Mouse (Mus musculus): ENCODE results near the gene Cd5.

The Cd5 gene

DNA sequence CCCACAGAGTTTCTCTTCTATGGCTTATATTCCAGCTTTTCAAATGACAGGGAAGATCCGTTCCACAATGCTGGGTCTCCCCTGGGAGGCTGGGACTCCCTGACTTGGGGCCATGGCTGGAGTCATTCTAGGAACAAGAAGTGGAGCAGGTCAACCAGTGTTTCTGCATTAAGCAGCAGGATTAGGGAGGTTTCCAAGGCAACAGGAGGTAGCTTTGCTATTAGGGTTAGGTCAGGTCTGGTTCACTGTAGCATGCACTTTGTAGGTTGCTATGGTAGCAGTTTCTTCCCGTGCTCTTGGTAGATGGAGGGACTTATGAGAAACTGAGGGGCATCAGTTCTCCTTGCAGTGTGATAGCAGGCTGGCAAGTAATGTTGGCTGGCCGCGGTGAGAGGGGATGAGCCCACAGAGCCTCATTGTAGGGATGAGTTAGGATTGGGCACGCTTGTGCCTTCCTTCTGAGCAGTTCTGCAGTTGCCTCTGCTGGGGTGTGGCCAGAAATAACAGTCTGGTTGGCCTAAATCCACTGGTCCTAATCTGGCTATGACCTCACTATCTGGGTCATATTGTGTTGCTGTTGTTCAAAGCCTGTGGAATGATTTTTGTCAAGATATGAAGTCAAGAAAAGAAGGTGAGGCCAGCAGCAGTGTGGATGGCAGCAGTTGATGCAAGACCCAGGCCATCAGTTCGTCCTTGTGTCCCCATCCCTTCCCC is 37.6 kb downstream of the Cd5 start:
- DNase-seq (ENCODE audit: low read depth), result no peak

DNA sequence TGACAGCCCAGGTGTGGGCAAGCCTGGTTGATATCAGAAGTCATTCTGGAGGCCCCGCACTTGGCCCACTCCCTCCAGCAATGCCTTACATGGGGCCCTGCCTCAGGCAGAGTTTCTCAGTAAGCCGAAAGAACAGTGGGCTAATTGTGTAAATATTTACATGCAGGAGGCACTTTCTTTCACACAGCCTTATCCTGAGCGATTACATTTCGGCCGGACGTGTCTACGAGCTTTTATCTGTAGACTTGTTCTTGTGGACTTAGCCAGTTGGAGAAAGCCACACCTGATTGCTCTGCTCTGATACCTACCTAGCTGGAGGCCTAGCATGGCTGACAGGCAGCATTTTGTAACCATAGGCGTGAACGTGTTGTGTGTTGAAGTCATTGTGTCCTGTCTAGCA is 39.0 kb downstream of the Cd5 start:
- no peak for DNase-seq (ENCODE audit: low read depth)

DNA sequence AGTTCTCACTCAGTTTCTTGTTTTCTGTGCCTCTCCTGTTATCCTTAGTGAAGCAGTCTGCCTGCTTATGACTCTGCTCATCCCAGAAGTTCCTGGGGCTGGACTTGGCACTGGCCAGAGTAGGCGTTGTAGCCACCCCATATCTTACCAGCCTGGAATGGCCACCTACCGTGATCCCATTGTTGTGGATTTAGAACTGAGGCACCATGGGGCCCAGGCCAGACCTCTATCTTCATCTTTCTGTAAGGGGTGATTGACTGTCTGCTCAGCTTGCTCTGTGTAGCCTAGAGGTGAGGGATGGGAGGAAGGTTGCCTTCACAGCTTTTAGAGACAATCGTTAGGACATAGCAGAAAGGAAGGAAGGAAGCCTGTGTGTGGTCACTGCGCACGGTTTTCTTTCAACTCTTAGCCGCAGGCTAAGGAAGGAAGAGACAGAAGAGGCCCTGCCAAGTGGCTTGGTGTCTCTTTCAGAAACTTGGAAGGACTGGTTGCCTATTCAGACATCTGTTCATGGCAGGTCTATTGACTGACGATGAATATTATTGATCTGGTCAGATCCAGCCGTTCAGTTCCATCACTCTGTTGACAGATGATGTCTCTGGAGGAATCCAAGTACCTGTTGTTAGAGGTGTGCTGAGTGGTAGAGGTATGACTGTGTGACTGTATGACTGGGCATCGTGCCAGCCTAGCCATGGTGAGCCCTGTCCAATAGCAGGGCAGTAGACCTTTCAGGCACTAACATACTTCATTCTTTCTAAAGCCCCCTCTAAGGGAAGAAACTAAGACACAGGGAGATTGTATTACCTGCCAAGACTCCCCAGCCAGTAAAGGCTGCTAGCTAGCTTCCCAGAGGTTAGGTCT is 40.4 kb downstream of the Cd5 start:
- peak; percentile 60 for DNase-seq (ENCODE audit: low read depth)

DNA sequence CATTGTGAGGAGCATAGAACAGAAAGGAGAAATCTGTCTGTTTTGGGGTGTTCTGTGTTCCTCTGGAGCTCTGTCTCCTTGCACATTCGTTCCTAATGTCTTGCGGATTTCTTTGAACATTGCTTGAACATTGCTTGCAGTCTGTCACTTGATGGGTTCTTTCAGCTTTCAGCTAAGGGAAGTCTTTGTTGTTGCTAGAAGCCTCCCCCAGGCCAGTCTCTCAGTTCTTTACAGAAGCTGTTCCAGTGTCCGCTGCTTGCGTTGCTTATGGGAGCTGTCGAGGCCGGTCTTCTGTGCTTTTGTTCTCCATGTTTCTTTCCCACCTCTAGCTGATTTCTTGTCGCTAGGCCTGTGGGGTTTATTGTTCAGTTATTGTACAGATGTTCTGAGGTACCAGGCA is 43.0 kb downstream of the Cd5 start:
- DNase-seq (ENCODE audit: low read depth), result peak; percentile 65

DNA sequence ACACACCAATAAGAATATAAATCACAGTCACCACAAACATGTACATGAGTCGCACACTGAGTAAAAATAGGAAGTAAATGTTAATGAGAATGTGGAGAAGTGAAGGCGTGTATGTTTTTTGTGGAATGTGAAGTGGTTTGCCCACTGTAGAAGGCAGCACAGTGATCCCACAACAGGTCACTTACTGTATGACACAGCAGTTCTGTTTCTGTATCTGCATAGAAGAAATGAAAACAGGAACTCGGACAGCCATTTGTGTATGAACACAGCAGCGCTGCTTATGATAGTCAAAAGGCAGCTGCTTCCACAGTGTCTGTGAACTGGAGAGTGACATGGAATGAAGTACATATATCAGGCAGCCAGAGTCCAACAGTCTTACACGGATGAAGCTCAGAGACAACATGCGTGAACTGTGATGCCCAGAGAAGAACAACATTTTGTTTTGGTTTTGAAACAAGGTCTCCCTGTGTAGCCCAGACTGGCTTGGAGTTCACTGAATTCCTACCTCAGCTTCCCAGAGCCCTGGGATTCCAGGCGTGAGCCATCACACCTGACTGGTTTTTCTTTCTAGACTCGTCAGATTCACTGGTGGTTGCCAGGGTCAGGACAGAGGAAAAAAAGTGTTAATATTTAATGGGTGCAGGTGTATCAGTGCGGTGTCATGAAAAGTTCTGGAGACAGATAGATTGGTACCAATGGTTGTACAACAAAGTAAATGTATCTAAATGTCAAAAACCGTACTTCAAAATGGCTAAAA is 44.7 kb downstream of the Cd5 start:
- DNase-seq (ENCODE audit: low read depth), result no peak

DNA sequence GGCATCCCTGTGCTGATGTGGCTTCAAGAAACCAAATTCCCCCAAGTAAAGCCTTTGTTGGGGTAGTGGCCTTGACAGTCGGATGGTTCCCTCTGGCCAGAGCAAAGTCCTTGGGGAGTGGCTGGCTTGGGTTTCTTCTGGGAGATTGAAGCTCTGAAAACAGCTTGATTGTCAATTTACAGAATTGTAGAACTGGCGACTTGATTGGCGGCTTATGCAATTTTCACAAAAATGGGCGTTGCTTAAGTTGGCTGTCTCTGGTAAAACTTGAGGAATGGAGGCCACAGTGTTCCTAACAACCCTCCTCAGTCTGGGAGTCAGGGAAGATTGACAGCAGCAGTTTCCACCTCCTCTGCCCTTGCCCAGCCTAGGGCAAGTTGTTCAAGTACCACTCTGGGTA is 46.4 kb downstream of the Cd5 start:
- no peak for DNase-seq (ENCODE audit: low read depth)

DNA sequence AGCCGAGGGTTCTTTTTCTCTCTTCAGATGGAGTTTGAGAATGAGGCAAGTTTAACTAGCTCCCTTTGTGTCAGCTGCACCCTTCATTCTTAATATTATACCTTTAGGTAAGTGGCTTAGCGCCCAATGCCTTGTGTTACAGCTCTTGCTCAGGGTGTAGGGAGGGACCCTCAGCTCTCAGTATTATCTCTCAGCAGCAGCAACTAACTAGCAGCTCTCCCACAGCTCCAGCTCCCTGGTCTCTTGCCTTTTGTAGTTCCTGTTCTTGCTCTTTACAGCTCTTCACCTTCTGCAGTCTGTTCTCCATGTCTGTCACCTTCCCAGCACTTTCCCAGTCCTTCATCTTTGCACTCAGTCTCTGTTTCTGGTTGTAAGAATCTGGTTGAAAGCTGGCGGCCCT is 47.1 kb downstream of the Cd5 start:
- no peak for DNase-seq (ENCODE audit: low read depth)

DNA sequence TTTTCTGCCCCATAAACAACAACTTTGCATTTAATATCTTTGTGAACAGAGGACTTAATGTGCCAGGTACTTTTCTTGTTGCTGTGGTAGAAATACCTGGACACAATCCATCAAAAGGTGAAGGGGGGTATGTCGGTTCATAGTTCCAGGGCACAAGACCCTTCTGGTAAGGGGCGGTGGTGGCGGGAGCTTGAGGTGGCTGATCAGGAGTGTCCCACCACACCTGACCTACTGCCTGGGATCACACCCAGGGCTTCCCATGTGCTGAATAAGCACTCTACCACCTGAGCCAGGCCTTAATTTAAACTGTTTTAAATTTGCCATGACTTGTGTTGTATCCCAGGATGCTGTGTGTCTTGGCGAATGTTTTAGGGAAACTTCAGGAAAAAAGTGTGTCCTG is 47.7 kb downstream of the Cd5 start:
- no peak for DNase-seq (ENCODE audit: low read depth)

DNA sequence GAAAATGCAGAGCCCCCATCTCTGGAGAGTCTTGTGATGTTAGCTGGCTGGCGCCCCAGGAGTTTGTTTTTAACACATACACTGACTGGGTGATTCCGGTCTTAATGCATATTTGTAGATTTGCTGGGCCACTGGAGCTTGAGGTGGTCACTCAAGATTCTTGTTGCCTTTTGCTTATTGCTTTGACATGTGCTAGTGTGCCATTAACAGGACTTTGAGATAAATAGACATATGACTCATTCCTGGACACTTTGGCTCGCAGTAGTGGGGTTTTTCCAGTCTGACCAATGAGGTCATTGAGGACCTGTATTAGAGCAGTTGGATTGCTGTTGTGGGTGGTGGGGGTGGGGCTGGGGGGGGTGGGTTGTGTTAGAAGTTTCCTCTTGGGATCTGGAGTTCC is 48.5 kb downstream of the Cd5 start:
- no peak for DNase-seq (ENCODE audit: low read depth)

DNA sequence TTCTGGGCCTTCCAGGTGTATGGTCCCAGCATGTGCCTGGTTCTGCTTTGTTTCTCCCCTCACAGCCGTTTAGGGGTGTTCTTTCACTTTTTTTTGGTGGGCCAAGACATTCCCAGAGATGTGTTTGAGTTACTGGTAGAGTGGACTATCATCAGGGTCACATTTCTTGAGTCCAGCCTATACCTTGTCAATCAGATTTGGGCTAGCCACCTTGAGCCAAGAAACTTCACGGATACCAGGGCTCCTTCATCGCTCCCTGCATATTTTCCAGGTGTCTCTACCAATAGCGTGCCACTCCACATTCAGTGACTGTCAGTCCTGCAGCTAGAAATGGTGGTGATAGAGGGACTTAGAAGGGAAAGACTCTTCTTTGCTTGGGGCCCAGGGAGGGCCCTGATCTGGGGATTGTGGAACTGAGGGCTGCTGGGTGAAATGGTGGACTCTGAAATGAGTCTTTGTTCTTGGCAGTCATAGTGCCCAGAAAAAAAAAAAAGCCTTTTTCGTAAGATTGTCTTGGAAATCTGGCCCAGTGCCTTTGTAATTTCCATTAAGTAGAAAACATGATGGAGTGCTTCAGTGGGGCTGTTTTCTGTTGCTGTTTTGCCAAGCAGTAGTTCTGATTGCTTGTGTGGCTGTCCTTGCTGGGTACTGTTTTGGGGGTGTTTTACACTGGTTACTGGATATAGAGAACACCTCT is 49.2 kb downstream of the Cd5 start:
- no peak for DNase-seq (ENCODE audit: low read depth)

DNA sequence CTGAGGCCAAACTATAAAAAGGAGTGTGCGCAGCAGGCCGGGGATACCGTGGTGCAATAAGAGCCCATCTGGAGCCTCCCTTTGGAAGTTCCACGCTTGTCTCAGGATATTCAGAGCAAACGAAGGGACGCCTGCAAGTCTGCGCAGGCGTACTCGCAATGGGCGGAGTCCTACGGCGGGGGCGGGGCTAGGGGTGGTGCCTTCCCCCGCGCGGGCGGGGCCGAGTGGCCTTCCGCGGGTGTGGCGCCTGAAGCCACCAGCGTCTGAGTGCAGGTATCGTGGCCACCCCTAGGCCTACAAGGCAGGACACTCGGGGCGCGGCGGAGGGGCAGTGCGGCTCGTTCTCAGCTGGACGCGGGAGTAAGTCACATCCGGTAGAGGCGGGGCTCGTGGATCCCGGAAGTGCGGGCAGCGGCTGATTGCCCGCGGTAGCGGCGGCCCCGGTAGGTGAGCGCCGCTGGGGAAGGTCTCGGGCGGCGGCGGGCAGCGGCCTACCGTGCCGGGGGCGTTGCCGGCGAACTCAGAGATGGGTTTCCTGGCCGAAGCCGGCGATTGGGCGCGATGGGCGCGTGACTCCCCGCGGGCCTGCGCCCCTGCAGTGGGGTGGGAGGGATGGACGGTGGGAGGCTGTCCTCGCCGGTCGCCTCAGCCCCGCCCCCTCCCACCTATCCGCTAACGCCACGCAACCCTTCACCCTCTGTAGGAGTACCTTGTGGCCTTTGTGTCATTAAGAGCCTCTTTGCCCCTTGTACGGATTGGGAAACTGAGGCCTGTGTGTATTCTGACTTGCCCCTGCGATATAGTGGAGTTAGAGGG is 50.1 kb downstream of the Cd5 start, which contains the start of gene Vps37c:
Gene Vps37c, plus strand, starts transcription at position 199 of the 816 bp plus-strand sequence.
- DNase-seq (ENCODE audit: low read depth), result peak; percentile 94

DNA sequence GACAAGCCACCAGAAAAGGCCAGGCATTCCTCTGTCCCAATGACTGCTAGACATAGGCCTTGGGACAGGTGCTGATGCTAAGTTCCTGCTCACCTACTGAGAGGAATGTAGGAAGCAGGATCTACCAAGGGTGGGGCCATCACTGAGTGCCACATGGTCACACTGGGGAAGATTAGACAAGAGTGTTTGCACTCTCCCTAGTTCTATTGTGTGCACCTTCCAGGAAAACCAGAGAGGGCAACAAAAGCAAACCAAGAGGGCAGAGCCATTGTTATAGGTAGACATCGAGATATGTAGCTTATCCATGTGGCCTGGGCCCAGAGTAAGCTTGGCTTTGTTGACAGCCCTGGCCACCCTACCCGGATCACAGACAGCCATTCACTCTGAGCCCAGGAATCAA is 53.1 kb downstream of the Cd5 start:
- no peak for DNase-seq (ENCODE audit: low read depth)

DNA sequence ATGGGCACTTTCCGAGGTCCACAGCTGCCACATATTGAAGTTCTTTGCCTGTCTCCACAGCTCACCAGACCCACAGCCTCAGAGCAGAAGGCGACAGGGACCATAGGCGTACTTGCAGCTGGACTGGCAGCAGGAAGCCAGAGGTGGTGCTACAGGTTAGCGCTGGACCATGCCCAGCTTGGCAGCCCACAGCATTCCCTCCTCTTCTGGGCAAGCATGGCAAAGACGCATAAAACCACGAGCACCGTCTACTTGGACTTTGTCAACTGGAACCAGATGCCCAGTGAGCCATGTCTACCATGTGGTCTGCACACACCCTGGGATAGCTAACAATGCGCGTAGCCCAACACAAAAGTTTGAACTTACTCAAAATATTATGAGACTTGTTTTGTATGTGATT is 53.7 kb downstream of the Cd5 start:
- no peak for DNase-seq (ENCODE audit: low read depth)

DNA sequence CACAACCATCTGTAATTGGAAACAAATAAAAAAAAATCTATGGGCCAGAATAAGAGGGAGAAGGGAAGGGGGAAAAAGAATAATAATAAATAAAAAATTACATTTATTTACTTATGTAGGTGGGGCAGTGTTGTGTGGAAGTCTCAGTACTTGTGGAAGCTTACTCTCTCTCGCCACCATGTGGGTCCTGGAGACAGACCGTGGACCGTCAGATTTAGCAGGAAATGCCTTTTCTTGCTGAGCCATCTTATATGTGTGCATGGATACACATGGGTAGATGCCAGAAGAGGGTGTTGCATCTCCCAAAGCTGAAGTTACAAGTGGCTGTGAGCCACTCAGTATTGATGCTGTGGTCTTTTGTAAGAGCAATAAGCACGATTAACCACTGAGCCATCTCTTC is 57.2 kb downstream of the Cd5 start:
- DNase-seq (ENCODE audit: low read depth), result no peak

DNA sequence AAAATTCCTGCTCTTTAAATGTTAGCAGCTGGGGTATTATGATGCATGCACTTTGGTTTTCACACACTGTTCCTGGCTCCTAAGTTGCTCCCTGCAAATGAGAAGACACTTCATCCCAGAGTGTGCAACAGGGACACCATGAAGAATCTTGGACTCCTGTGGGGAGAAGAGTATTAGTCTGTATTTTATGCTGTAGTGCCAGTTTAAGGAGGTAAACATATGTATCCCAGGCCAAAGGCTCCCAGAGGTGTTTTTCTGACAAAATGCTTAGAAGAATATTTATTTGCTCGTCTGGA is 60.1 kb downstream of the Cd5 start:
- no peak for DNase-seq (ENCODE audit: low read depth)

DNA sequence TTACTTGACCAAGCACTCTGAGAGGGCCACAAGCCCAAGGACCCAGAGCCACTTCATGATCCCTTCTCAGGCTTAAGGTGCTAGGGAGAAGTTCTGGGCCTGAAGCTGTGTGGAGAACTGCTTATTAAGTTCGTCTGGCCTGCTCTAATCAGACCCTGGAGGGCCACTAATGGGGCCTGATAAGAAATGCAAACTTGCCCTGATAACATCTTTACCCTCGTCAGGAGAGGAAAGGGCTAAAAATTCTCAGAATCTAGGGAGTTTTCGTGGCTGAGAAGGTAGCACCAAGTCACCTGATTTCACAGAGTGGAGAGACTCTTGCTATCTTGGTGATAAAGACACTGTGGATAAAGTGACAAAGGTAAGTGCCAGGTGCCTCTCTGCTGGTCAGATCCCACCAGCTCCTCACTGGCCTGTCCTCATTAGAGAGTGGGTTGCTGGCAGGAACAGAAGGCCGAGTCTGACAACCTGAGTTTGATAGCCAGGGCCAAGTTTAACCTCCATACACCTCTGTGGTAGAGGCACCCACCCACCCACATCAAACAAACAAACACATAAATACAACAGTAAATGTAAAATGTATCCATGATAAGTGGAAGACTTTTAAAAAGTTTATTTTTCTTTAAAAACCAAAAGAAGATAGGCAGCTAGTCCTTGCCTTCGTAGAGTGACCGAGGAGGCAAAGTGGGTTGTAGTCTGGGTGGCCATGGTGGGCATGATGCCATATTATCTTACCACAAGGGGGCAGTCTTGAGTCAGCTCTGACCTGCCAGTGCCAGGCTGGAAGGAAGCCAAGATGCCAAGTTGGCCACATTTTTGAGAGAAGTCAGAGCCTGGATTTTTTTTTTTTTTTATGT is 60.7 kb downstream of the Cd5 start, which contains the start of gene Pga5:
Gene Pga5, minus strand, starts transcription at position 157 of the 857 bp plus-strand sequence.
- DNase-seq (ENCODE audit: low read depth), result peak; percentile 89

DNA sequence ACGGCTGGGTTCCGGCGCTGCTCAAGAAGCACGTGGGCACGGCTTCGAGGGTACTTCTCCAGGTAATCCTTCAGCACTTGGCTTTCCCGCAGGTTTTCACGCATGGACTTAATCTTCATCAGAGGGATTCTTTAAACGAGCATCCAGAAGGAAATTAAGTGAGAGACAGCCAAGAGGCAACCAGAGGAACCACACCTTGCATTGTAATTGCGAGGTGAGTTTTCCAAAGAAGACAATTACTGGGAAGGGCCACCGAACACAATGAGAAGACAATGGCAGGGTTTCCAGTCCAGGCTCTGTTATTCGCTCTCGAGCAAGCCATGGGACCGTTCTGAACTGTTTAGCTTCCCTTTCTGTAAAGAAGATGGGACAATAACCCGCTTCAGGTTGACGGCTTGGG is 62.1 kb downstream of the Cd5 start:
- no peak for DNase-seq (ENCODE audit: low read depth)

DNA sequence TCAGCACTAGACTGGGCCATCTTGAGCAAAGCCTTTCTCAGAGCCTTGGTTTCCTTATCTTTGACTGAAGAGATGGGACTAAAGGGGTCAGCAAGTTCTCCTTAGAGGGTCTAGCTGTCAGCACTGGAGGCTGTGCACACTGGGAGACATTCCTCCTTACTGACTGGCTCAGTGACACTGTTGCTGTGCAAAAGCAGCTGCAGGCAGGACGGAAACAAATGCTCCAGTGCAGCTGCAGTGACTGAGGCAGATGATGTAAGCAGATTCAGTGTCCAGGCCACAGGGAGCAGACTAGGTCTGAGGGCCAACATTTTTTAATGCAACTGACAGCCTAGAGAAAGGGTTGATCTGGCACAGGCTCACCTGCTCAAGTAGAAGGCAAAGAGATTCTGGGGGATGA is 65.5 kb downstream of the Cd5 start:
- no peak for DNase-seq (ENCODE audit: low read depth)

DNA sequence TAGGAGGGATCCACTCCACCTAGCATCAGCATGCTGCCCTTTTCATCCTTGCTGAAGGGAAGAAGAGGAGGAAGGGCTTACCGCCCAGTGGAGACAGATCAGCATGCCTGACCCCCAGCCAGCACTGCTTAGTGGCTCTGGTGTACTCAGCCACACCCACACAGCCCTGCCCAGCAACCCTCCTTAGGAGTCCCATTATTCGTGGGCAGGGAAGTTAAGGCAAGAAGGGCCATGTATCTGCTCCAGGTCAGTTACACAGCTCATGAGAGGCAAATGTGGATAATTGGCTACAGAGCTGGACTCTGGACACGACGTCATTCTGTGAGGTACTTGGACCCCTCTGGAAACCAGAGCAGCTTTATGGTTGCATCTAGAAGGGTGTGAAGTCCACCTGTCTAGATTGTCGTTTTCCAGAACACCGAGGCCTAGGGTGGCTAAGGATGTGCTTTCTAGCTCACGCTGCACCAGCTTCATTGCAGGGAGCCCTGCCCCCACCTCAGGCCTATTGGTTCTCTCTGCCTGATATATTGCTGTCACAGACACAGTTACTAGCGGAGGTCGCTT is 66.9 kb downstream of the Cd5 start:
- no peak for DNase-seq (ENCODE audit: low read depth)

DNA sequence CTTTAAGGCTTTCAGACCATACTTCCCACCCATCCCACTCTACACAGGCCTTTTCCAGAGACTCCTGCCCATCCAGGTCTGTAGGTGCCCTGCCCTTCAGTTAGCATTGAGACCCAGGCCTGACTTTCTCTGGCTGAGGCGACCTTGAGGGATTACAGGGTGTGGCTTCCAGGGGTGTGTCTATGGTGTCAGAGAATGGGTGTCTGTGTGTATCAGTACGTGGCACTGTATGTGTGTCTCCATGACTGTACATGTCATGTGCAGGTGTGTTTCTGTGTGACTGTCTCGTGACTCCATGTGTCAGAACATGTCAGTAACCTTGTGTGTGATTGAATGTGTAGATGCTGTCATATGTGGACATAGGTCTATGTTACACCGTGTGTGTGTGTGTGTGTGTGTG is 67.5 kb downstream of the Cd5 start:
- no peak for DNase-seq (ENCODE audit: low read depth)

Measured in naive thymus-derived CD4-positive, alpha-beta T cell, adult 2 months (primary cell).